Mouse (Mus musculus) heart, adult 2 months (tissue): ENCODE measurements around the gene Txndc11.
"Not testable (repeated sequence)": the region's sequence is repeated elsewhere in the genome, so short reads cannot be mapped to it uniquely, and the experiment has no call there.

Experiments
- CTCF ChIP-seq: fragments of 200-600 bp; IDR thresholded peaks from 2 replicates; pipeline ENCODE4 v1.8.1; 2022; ENCODE audit warnings: antibody characterized with exemption, mild to moderate bottlenecking, moderate library complexity
- EP300 ChIP-seq: fragments of 200-500 bp; IDR thresholded peaks from 2 replicates; pipeline ENCODE4 v1.6.1; 2011; ENCODE audit warnings: low read depth, low read length, control low read depth; ENCODE audit not compliant: insufficient read depth

GRCm38 (mm10) chr16:11157721-11158120, 23.3 kb upstream of the Txndc11 start:
- not testable (repeated sequence) for TF ChIP-seq CTCF, EP300
